Mouse (Mus musculus): ENCODE measurements at regions not wholly inside any gene's neighbourhood (a gene's known extent, or its start where the extent isn't known, plus 50 kb on each side); places are given as distances from the start of the nearest gene placed in this dataset.

DNA sequence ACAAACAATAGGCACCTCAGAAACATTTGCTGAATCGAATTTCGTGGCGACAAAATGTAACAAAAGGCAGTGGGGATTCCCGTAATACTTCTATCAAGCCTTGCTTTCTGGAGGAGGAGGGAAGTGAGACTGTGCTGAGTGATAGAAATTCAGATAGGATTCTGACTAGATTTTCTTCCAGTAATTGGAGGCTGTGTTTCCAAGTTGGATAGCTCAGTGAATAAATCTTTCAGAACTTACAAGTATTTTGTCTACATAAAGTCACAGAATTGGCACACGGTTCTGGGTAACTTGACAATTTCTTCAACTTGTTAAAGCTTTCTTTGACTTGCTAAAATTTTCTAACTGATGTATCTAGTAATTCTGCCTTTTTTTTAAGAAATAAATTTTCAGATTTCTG lies 239.4 kb upstream of the Thsd7b start:
- Histone ChIP-seq H3K27ac (replicated peaks; ENCODE audit: low read depth, low read length) (no peak overlapping the region), H3K4me1 (ENCODE audit: control insufficient read depth, insufficient read depth, insufficient read length, low read length) (no peaks in the 10 kb centered on the region), H3K4me3 (ENCODE audit: insufficient read depth, low read depth, low read length) (no peak overlapping the region)

GRCm38 (mm10) chr1:129005899-129006298 lies 267.2 kb upstream of the Thsd7b start:
- H3K27ac ChIP-seq (replicated peaks; ENCODE audit: low read depth, low read length), result no peak overlapping the region
- H3K4me1 ChIP-seq (ENCODE audit: control insufficient read depth, insufficient read depth, insufficient read length, low read length), result no peaks in the 10 kb centered on the region
- H3K4me3 ChIP-seq (ENCODE audit: insufficient read depth, low read depth, low read length), result no peak overlapping the region

GRCm38 (mm10) chr1:129002286-129002685 lies 270.8 kb upstream of the Thsd7b start:
- Histone ChIP-seq H3K4me3 (ENCODE audit: insufficient read depth, low read depth, low read length) (no peak overlapping the region), H3K27ac (replicated peaks; ENCODE audit: low read depth, low read length) (no peak overlapping the region)

GRCm38 (mm10) chr1:129001766-129002165 lies 271.3 kb upstream of the Thsd7b start:
- H3K27ac ChIP-seq (replicated peaks; ENCODE audit: low read depth, low read length), result no peak overlapping the region
- no peak overlapping the region for H3K4me3 ChIP-seq (ENCODE audit: insufficient read depth, low read depth, low read length)
- no peaks in the 10 kb centered on the region for H3K4me1 ChIP-seq (ENCODE audit: control insufficient read depth, insufficient read depth, insufficient read length, low read length)

More at GRCm38 (mm10) chr1:129002286-129002685, 270.8 kb upstream of the Thsd7b start:
- H3K4me1 ChIP-seq (ENCODE audit: control insufficient read depth, insufficient read depth, insufficient read length, low read length), result no peaks in the 10 kb centered on the region

GRCm38 (mm10) chr1:128999741-129000517 lies 273.2 kb upstream of the Thsd7b start:
- H3K4me3 ChIP-seq (ENCODE audit: insufficient read depth, low read depth, low read length), result no peak overlapping the region

GRCm38 (mm10) chr1:128994655-128995054 lies 278.4 kb upstream of the Thsd7b start:
- H3K27ac ChIP-seq (replicated peaks; ENCODE audit: low read depth, low read length), result no peak overlapping the region
- H3K4me1 ChIP-seq (ENCODE audit: control insufficient read depth, insufficient read depth, insufficient read length, low read length), result no peaks in the 10 kb centered on the region
- no peak overlapping the region for H3K4me3 ChIP-seq (ENCODE audit: insufficient read depth, low read depth, low read length)

More at GRCm38 (mm10) chr1:128999741-129000517, 273.2 kb upstream of the Thsd7b start:
- H3K4me1 ChIP-seq (ENCODE audit: control insufficient read depth, insufficient read depth, insufficient read length, low read length), result no peaks in the 10 kb centered on the region
- no peak overlapping the region for H3K27ac ChIP-seq (replicated peaks; ENCODE audit: low read depth, low read length)

DNA sequence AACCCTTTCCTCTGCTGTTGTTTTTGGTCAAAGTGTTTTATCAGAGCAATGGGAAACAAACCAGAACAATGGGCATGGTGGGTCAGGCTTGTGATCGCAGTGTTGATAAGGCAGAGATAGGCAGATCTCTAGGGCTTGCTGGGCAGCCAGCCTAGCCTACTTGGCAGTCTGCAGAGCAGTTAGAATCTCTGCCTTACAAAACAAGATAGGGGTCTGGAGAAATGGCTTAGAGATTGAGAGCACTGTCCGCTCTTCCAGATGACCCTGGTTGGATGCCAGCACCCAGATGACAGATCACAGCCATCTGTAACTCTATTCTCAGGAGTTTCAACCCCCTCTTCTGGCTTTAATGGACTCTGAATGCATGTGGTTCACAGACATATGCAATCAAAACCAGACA lies 289.7 kb upstream of the Thsd7b start:
- no peak overlapping the region for H3K4me3 ChIP-seq (ENCODE audit: insufficient read depth, low read depth, low read length)
- no peak overlapping the region for H3K27ac ChIP-seq (replicated peaks; ENCODE audit: low read depth, low read length)

GRCm38 (mm10) chr1:128975586-128975985 lies 297.5 kb upstream of the Thsd7b start:
- H3K4me1 ChIP-seq (ENCODE audit: control insufficient read depth, insufficient read depth, insufficient read length, low read length), result no peaks in the 10 kb centered on the region
- no peak overlapping the region for H3K4me3 ChIP-seq (ENCODE audit: insufficient read depth, low read depth, low read length)
- no peak overlapping the region for H3K27ac ChIP-seq (replicated peaks; ENCODE audit: low read depth, low read length)

More for the DNA sequence above, 289.7 kb upstream of the Thsd7b start:
- H3K4me1 ChIP-seq (ENCODE audit: control insufficient read depth, insufficient read depth, insufficient read length, low read length), result no peaks in the 10 kb centered on the region

DNA sequence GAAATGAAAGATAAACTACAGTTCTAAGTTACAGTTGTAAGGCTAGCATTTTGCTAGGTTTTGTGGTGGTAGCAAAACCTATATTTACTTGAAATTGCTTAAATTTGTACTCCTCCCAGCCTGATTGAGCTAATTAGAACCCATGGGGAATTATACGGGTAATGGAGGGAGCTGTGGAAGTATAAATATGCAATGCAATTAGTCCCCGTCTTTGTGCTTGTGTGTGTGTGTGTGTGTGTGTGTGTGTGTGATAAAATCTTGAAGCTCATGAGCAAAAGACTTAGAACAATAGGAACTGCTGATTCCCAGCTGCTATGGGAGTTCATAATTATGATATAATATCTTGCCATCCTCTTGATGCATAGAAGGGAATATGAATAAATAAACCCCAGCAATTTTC lies 321.7 kb upstream of the Thsd7b start:
- Histone ChIP-seq H3K27ac (replicated peaks; ENCODE audit: low read depth, low read length) (no peak overlapping the region), H3K4me3 (ENCODE audit: insufficient read depth, low read depth, low read length) (no peak overlapping the region), H3K4me1 (ENCODE audit: control insufficient read depth, insufficient read depth, insufficient read length, low read length) (no peaks in the 10 kb centered on the region)

DNA sequence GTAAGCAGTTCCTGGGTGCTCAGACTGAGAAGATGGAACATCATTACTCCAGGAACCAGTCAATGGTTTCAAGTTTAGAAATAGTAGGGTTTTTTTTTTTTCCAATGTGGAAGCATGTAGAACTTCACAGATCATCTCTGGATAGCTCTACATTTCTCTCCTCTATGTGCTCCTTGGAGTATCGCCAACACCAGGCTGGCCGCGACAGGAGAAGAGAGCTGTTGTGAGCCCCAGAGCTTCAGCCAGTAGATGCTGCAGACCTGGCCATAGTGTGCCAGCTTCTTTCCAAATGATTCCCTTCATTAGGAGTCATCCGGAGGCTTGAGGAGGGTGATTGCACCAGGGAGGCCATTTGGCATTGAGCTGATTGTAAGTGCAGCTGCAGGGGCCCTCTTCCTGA lies 322.6 kb upstream of the Thsd7b start:
- H3K27ac ChIP-seq (replicated peaks; ENCODE audit: low read depth, low read length), result no peak overlapping the region
- no peaks in the 10 kb centered on the region for H3K4me1 ChIP-seq (ENCODE audit: control insufficient read depth, insufficient read depth, insufficient read length, low read length)
- H3K4me3 ChIP-seq (ENCODE audit: insufficient read depth, low read depth, low read length), result no peak overlapping the region

GRCm38 (mm10) chr1:128914811-128915210 lies 322.7 kb upstream of the Cxcr4 start:
- no peaks in the 10 kb centered on the region for H3K4me1 ChIP-seq (ENCODE audit: control insufficient read depth, insufficient read depth, insufficient read length, low read length)

DNA sequence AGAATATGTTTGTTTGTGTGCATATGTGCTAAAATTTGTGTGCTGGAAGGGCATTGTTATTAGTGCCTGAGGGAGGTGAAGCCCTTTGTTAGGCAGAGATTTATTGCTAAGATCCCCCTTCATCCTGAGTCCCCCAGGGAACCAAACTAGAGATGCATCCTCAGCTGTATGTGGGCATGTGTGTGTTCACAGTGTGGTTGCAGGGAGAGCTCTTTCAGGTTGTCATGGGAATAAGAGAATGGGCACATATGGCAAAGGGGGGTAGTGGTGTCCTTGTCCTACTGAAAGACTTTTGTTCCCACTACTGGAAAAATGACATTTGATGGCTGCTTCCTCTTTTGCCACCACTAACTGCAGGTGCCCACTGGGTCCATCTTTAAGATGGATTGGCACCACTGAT lies 320.4 kb upstream of the Cxcr4 start:
- Histone ChIP-seq H3K4me3 (ENCODE audit: insufficient read depth, low read depth, low read length) (no peak overlapping the region), H3K4me1 (ENCODE audit: control insufficient read depth, insufficient read depth, insufficient read length, low read length) (no peaks in the 10 kb centered on the region), H3K27ac (replicated peaks; ENCODE audit: low read depth, low read length) (no peak overlapping the region)

More at GRCm38 (mm10) chr1:128914811-128915210, 322.7 kb upstream of the Cxcr4 start:
- Histone ChIP-seq H3K4me3 (ENCODE audit: insufficient read depth, low read depth, low read length) (no peak overlapping the region), H3K27ac (replicated peaks; ENCODE audit: low read depth, low read length) (no peak overlapping the region)

DNA sequence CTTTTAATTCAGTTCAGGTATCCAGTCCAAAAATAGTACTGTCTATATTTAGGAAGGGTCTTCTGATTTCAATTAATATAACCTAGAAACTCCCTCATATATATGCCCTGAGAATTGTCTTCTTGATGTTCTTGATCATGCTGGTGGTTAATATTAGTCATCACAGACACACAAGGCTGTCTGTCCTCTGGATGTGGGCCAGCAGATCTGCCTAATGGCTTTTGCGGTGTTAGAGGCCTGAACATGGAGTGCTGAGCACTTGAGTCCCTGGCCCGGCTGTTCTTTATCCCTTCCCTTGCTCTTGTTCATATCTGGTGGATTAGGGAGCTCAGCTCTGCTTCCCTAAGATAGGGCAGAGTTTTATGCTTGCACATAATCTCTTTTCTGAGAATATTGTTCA lies 315.5 kb upstream of the Cxcr4 start:
- Histone ChIP-seq H3K27ac (replicated peaks; ENCODE audit: low read depth, low read length) (no peak overlapping the region), H3K4me1 (ENCODE audit: control insufficient read depth, insufficient read depth, insufficient read length, low read length) (no peaks in the 10 kb centered on the region), H3K4me3 (ENCODE audit: insufficient read depth, low read depth, low read length) (no peak overlapping the region)

DNA sequence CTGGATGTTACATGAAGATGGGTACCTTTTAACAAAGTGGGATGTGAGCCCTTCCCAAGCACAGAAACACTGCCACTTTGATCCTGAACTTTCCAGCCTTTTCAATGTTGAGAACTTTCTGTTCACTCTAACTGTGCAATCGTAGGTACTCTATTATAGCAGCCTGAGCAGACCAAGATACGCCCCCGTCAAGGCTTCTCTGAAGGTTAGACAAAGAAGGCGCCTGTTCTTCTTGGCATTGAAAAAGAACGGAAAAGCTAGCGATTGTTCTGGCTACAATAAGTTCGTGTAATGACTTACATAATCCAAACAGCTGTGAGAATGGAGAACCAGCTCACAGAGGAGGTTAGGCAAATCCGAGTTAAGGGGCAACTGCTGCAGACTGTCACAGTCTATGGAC lies 305.9 kb upstream of the Cxcr4 start:
- Histone ChIP-seq H3K4me1 (ENCODE audit: control insufficient read depth, insufficient read depth, insufficient read length, low read length) (no peaks in the 10 kb centered on the region), H3K27ac (replicated peaks; ENCODE audit: low read depth, low read length) (no peak overlapping the region), H3K4me3 (ENCODE audit: insufficient read depth, low read depth, low read length) (no peak overlapping the region)

- Histone ChIP-seq H3K27ac (replicated peaks; ENCODE audit: low read depth, low read length) (no peak overlapping the region), H3K4me1 (ENCODE audit: control insufficient read depth, insufficient read depth, insufficient read length, low read length) (no peaks in the 10 kb centered on the region), H3K4me3 (ENCODE audit: insufficient read depth, low read depth, low read length) (no peak overlapping the region)
These were observed 302.5 kb upstream of the Cxcr4 start for GRCm38 (mm10) chr1:128894546-128894945.

- Histone ChIP-seq H3K4me1 (ENCODE audit: control insufficient read depth, insufficient read depth, insufficient read length, low read length) (no peaks in the 10 kb centered on the region), H3K27ac (replicated peaks; ENCODE audit: low read depth, low read length) (no peak overlapping the region)
These were observed 286.2 kb upstream of the Cxcr4 start for GRCm38 (mm10) chr1:128878291-128878690.

More at GRCm38 (mm10) chr1:128878291-128878690, 286.2 kb upstream of the Cxcr4 start:
- no peak overlapping the region for H3K4me3 ChIP-seq (ENCODE audit: insufficient read depth, low read depth, low read length)

All from brown adipose tissue, adult 24 weeks (tissue).